Mouse (Mus musculus) inflammation-experienced regulatory T-cells, adult 16 weeks (primary cell): ENCODE results near the gene Hnf1b. TPM values are rescaled to one million over a fixed set of nuclear protein-coding genes. Genes with fewer than 3 reads are reported as not detected.

ENCODE experiments used
- polyA plus RNA-seq: library from polyadenylated mRNA; unstranded; fragments of 100-300 nt; shearing (Covaris generic); gene quantifications from one replicate; pipeline ENCODE4 v1.2.1, GENCODE M21; 2017

Gene Hnf1b
- polyA plus RNA-seq, result not detected

GRCm38 (mm10) chr11:83849529-83850335, at the start of gene Hnf1b:
Gene Hnf1b (plus strand): TSS chr11:83850063.

GRCm38 (mm10) chr11:83941950-83942840, 92.3 kb downstream of the Hnf1b start, which contains the start of gene Ddx52:
Gene Ddx52 (plus strand): TSS chr11:83942062.

Other genes starting within 250 kb of the Hnf1b start
- not detected for gene Rpl9-ps1, start 204.4 kb upstream of the Hnf1b start, polyA plus RNA-seq
- gene Ccl3, start 200.7 kb upstream of the Hnf1b start, polyA plus RNA-seq, result 0.78 TPM
- 7.7 TPM for gene Ccl4, start 187.5 kb upstream of the Hnf1b start, polyA plus RNA-seq
- gene Wfdc17, start 146.1 kb upstream of the Hnf1b start, polyA plus RNA-seq, result 1.4 TPM
- not detected for gene Wfdc18, start 141.0 kb upstream of the Hnf1b start, polyA plus RNA-seq
- gene Wfdc21, start 103.1 kb upstream of the Hnf1b start, polyA plus RNA-seq, result not detected
- 45.3 TPM for gene Heatr6, start 96.4 kb upstream of the Hnf1b start, polyA plus RNA-seq
- gene Ddx52, start 92.0 kb downstream of the Hnf1b start, polyA plus RNA-seq, result 76.4 TPM
- 8.6 TPM for gene Synrg, start 114.4 kb downstream of the Hnf1b start, polyA plus RNA-seq
- gene Dusp14, start 219.2 kb downstream of the Hnf1b start, polyA plus RNA-seq, result 10.2 TPM